Mouse (Mus musculus) cerebellum, adult 9-11 months (tissue): Measurements from ENCODE around the gene Slc38a9.
A peak's percentile ranks its signal among the peaks of the same experiment; 100 is the strongest.

Experiments
- DNase-seq: peaks from one replicate; pipeline ENCODE4 v3.0.0; 2022

The Slc38a9 gene

DNA sequence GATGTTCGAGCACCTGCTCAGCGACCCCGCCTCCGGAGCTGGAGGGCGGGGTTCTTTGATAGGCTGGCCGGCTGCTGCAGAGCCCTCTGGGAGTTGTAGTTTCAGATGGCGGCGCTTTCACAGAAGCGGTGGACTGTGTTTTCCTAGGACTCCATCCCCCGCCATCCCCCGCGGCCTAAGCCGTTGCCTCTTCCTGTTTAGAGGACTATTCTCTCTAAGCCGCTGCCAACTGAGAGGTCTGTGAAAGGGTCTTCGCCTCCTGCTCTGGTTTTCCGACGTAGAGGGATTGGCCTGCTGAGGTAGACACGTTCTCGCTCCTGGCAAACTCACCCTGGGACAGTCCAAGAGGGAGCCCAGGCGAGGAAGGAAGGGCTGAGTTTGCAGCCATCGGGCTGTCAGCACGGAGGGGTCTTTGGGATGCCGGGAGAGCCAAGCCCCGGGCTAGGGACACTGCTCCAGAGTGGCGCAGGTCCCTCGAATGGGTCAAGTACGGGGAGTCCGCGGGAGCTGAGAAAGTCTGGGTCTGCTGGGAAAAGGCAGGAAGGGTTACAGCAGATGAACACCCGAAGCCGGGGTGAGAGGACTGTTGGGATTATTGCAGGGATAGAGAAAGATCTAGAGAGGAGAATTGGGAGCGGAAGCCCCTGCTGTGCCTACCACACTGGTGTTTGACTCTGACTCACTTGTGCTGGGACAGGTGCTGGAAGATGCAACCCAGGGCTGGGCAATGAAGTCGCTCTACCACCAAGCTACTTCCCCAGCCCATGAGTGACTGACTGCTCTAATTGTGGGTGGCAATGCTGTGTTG lies at the start of gene Slc38a9:
Gene Slc38a9 (plus strand): TSS at position 178 of the 808 bp plus-strand sequence.
- peak; percentile 94 for DNase-seq

DNA sequence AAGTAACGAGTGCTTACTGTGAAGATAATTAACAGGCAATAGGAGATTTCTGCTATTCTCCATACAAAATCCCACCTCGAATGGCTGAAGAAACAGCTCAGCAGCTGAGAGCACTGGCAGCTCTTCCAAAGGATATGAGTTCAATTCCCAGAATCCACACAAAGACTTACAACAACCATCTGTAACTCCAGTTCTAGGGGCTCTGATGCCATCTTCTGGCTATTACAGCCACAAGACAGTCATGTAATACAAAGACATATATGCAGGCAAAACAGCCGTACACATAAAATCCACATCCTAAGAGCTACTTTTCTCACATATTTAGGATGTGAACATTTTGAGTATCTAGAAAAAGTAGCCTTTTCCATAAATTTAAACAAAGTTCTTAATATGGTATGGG lies 39.0 kb upstream of the Slc38a9 start:
- no peak for DNase-seq

DNA sequence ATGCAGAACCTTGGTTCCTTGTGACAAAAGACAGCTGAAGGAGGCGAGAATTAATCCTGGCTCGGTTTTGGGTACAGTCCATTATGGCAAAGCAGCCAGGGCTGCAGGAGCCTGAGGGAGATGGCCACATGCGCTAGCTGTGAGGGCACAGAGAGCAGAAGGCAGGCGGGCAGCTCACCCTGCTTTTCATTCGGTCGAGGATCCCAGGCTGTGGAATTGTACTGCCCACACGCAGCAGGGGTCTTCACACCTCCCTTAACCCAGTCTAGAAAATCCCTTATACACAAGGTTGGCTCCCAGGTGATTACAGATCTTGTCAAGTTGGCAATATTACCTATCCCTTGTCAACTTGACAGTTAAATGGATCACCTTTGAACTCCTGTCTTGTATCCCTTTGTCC lies 36.9 kb upstream of the Slc38a9 start:
- DNase-seq = peak; percentile 22

DNA sequence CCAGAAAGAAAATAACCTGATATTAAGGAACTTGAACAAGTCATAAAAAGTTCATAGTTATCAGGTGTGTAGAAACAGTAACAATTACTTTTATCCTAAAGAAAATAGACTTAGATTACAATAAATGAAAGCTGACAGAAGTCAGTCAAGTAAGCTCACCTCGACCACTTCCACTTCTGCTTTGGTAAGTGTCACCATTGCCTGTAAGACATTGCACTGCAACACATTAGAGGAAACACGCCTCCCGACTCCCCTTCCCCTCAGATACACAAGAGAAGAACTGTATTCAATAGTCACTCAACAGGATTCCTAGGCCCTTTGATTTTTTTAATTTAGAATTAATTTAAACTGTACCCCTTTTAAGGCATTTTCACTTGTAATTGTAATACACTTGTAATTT lies 35.9 kb upstream of the Slc38a9 start:
- no peak for DNase-seq

DNA sequence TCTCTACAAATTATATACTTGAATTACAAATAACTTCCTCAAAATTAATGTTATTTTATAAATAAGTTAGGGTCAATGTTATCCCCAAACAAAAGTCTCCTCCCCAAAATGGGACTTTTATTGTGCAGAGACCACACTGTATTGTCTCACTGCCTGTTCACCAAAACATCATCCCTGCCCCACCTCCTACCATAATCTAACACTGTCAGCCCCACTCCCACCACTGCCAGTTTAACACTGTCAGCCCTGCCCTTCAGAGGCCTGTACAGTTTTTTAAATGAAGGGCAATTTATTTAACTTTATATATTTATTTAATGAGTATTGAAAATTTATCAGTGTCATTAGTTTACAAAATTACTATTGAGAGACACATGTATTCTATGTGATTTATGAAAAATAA lies 35.0 kb upstream of the Slc38a9 start:
- no peak for DNase-seq

DNA sequence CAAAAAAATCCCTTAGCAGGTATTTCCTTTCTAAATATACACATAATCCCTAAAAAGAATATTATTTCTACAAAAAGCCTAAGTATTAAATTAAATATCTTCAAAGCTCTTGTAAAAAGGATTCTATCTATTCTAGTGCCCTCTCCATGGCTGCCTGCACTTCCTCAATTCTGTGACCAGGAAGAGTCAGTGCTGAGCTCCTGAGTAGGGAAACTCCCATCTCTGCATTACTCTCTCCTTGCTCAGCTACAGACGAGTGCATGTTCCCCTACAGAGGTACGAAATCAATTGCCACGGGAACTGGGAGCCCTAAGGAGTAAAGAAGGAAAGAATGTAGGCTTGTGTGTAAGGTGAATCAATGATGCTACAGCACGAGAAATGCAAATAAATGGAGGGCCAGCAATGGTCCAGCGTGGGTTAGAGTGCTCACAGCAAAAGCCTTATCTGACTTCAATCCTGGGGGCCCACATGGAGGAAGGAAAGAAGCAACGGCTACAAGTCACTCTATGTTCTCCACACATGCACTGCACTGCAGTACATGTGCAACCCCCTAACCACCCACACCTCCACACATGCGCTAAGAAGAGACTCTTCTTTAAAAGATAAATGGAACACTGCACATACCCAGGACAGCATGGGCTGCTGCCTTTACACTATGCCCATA lies 25.2 kb upstream of the Slc38a9 start:
- DNase-seq = no peak

DNA sequence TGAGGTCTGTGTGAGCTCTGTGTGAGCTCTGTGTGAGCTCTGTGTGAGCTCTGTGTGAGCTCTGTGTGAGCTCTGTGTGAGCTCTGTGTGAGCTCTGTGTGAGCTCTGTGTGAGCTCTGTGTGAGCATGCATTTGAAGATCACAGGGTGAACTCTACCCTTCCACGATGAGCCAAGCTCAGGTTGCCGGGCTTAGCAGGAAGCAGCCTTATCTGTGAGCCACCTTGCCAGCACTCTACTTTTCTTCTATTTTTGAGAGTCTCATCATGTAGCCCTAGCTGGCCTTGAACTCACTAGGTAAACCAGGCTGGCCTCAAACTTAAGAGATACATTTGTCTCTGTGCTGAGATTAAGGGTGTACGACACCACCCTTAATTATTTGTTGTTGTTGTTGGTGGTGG lies 24.1 kb upstream of the Slc38a9 start:
- DNase-seq = no peak

DNA sequence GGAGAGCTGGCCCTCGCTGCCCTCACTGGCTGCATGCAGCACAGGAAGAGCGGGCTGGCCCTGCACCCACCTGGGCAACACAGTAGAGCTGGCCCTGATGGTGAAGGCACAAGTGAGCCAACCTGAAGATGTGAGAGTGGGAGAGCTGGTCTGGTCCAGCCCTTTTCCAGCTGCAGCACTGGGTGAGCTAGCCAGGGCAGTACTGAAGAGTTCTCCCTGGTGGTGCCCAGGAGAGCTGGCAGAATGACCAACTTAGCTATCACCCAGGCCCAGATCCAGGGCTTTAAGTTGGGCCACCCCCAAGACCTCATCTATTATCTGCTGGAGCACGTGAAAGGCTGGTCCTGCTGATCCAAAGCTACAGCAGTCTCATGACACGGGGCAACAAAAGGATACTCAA lies 21.4 kb upstream of the Slc38a9 start:
- no peak for DNase-seq

DNA sequence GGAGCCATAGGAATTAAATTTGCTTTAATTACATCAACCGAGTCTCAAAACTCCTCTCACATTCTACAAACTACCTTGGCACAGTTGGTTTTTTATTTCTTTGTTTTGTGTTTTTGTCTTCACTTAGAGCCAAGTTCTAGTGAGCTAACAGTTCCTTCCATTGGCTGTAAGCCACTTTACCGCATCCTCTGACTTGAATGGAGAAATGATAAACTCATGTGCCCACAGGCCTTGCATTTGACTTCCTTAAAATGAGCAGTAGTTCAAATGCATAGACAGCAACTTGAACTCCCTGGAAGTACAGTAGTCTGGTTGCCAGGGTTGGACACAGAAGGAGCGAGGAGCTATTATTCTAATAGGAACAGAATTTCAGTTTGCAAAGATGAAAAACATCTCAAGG lies 17.7 kb upstream of the Slc38a9 start:
- no peak for DNase-seq

DNA sequence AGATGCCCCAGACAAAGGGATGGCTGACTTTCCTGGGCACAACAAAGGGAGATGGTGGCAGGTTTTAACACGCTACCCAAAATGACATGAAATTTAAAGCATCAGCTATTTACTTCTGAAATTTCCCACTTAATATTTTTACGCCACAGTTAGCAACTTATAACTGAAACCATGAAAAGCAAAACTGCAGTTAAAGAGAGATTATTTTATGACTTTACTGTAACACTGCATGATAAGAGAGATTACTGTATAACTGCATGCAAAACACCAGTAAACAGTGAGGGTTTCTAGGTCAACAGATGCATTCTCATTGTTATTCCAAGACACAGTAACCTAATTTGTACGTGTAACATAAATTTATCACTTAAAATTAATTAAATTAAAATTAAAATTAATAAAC lies 15.6 kb upstream of the Slc38a9 start:
- no peak for DNase-seq

DNA sequence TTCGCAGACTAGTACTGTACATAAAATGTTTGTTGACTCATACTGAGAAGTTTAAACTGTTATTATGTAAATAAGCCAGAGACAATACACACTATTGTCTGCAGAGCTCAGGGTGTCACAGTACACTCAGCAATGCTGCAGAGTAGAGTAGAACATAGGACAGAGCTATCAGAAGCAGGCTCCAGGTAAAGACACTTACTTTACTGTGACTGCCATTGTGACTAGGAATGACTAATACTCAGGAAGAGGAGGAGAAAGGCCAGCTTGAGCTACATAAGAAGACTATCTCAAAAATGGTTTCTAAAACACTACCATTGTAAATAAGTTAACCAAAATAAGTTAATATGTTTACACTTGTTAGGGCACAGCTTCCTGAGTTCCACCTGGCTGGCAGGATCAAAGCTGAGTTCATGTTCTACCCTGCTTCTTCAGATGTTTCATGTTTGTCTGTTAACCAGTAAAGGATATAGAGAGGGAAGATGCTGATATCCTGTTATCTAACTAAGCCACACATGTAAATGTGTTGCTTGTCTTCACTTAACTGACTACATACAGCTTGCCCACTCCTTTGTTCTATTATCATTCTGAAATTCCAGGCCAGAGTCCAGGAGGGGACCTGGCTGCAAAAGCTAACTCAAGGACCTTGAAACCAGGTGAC lies 14.9 kb upstream of the Slc38a9 start:
- no peak for DNase-seq

DNA sequence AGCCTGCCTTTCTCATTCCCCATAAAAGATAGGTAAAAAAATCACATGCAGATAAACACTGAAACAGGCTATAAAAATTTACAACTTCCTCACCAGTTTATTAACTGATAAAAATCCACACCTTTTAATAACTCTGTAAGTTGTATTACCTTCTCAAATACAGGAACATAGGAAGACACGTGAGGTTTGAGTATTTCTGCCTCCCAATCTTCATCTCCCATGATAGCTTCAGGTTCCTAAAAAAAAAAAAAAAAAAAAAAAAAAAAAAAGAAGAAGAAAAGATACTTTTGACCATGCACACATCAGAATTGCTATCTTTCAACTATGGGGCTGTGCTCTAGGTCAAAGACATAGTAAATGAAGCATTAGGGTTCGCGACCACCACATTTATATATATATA lies 9.4 kb upstream of the Slc38a9 start:
- no peak for DNase-seq

DNA sequence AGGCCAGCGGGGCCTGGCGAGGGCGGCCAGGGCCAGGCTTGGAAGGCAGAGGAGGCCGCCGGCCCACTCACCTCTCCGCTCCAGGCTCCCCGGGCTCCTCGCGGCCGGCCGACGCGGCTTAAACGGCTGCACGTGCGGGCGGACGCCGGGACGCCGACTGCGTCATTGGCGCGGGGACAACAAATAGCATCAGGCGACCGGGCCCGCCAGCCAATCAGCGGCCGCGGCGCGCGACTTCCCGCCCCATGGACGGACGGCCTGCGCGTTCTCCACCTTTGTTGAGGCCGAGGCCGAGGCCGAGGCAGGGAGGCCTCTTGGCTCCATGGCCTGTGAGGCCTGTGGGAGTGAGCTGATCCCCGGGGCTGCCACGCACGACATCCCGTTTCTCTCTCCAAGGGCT lies 8.3 kb upstream of the Slc38a9 start, which contains the start of gene Ddx4:
Gene Ddx4 (minus strand): TSS at position 271 of the 400 bp plus-strand sequence.
- no peak for DNase-seq

DNA sequence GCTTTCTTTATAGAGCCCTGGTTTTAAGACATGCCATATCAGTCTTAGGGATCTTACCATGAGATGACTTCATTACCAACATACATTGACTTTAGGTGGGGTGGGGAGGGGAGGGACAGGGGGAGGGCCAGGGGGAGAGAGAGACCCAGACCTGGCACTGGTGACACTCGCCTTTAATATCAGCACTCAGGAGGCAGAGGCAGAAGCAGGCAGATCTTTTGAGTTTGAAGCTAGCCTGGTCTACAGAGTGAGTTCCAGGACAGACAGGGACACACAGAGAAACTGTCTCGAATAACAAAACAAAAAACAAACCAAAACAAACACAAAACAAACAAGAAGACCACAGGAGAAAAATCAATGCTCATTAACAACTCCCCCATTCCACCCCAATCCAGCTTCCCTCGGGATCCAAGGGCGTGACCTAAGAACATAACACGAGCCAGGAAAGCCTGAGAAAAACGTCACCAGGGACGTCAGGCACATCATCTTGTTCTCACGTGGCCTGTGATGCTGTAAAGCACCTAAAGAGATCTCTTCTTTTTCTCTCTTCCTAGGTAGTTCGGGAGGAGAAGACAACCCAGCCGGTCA lies 471 bp upstream of the Slc38a9 start:
- no peak for DNase-seq

DNA sequence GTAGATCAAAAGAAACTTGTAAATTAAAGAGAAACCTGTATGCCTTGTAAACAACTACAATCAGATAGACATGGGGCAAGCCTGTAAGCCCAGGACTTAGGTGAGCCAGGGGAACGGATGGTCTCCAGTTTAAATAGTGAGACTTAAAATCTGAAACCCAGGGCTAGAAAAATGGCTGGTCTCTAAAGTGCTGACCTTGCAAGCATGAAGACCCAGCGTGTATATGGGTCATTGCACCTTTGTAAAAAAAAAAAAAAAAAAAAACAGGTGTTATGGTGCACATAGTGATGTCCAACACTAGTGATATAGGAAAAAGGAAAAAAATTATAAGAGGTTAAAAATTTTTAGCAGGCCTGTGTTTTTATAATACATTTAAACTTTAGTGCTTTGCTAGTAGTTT lies 1.1 kb downstream of the Slc38a9 start:
- DNase-seq = no peak

DNA sequence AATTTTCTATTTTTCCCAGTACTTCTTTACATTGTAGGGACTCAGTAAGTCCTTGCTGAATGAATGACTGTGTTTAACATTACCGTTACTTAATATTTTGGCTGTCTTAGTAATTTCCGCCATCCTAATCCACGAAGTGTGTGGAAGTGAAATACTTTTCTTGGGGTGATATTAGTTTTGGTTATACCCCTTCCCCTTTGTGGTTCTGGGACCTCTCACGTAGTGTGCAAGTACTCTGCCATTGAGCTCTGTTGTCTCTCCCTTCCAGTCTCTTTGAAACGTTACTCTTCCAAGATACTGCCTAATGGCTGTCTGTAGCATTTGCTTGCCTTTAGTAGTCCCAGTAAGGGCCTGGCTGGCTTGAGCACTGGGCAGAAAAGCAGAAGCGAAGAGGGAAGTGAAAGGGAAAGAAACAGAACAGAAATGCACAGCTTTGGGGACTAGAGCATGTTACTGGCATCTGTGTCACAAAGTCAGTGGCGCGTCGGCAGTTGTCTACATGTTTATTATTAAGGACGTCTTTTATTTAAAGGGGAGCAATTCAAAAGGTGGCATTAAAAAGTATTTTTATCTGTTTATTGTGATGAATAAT lies 6.0 kb downstream of the Slc38a9 start:
- DNase-seq = no peak

DNA sequence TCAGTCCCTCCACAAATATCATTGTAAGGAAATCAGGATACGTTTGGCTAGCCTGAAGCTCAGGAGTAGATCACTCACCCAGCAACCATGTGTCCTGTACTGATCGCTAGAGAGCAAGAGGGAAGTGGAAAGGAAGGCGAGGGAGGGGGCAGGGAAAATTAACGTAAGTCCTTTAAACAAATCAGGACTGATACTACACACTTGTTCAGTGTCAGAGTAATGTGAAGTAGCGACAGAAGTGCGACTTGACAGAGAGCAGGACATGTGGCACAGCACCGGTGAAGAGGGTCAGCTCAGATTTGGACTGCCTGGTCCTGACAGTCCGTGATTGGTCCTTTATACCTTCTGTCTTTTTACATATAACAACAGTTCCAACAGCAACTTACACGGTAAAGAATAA lies 6.7 kb downstream of the Slc38a9 start:
- no peak for DNase-seq

DNA sequence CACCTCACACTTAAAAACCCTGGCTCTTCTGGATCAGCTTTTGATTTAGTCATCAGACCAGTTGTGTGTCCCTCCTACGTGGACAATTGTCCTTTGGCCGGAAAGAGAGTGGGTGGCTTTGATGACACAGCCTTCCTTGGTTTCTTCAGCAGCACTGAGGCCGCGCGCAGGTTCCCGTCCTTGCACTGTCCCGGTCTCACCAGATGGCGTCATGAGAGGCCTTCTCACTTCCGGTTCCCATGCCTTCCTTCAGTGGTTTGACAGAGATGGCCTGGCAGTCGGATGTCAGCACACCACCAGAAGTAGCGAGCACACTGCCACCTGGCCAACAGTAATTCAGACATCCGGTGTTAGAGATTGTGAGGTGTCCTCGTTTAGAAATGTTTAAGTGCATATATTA lies 11.2 kb downstream of the Slc38a9 start:
- DNase-seq = no peak

DNA sequence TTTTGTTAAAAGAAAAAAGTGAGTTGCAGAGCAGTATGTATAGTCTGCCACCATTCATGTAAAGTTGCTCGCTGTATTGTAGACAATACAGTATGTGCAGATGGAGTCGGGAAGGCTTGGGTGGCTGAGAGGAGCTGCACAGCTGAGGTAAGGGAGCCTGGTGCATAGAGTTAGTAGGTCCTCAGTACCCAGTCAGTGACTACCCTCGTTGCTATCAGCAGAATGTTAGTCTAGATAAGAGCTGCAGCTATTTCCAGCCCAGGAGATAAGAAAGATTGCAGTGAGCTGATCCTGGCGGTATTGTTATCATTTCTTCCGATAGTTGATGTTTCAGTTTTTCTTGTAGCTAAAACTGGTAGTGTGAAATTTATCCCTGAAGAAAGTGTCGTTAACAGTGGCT lies 12.2 kb downstream of the Slc38a9 start:
- DNase-seq = no peak

DNA sequence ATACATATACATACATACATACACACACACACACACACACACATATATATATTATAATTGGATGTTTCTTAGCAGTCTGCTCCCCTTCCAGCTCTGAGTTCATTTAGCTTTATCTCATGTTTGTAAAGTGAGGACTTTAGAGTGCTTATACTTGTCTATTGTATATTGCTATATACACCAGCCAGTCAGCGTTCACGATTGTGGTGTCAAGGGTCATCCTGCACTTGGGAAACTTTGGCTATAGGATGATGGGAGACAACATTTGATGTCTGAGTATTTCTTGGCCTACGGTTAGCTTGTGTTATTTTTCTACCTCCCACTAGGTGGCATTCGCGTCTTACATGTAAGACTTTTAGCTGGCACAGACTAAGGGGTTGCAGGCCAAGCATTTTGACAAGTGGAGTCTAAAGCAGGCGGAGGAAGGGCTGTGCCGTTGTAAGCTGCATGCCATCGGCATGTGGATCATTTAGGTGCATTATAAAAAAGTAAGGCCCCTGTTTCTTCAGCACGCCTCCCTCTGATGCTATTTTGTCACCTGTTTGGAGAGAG lies 13.4 kb downstream of the Slc38a9 start:
- DNase-seq = peak; percentile 64

DNA sequence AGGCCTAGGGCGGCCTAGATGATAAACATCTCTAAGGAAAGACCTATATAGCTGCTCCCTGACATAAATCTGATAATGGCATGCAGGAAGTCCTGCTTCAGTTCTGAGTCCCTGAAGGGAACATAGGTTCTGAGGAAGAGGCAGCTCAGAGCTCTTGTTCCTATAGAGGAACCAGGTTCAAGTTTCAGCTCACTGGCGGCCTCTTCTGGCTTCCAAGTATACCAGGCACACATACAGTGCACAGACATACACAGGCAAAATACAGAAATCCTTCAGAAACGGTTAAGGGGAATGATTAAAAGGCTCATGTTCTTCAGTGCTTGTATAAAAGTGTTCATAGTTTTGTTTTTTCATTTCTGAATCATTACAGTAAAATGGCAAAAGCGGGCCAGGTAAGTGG lies 17.6 kb downstream of the Slc38a9 start:
- DNase-seq = no peak

DNA sequence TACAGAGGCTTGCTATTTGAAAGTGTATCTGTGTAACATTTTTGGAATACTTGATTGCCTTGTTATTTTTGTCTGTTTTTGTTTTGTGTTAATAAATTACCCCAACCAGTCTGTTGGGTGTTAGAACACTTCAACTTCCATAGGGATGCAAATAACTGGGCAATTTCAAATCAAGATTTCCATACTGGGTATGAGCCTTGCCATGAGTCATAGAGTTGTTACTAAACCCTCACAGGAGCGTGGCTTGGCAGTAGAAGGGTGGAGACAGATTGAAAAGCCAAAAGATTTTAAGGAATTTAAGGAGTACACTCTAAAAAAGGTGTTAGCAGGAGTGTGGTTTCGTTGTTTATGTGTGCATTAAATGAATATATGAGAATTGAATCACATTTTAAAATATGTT lies 22.8 kb downstream of the Slc38a9 start:
- DNase-seq = no peak

DNA sequence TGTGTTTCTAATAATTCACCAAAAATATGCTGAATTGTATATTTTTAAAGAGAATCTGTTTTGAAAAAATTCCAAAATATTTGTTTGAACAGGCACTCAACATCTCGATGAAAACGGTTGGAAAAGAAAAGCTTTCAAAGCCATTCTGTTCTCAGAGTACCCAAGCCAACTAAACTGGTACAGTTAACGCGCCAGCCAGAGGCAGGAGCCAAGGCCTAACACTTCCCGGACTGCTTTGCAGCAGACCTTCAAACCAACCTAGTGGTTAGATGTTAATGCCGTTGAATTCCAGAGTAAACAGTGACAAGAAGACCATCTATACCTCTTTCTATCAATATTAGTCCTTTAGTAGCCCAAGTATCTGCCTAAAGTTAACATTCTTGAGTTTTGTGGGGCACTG lies 23.4 kb downstream of the Slc38a9 start:
- no peak for DNase-seq
